Mouse (Mus musculus) forelimb bud, embryonic 11.5 days (tissue): ENCODE measurements around the gene Eef1a2.
"Not testable (repeated sequence)": the region's sequence is repeated elsewhere in the genome, so short reads cannot be mapped to it uniquely, and the experiment has no call there.

Experiments used
- DNase-seq: peaks from one replicate; pipeline ENCODE4 v3.0.0-alpha.2; 2012; ENCODE audit warnings: low read depth, low spot score

The Eef1a2 gene

DNA sequence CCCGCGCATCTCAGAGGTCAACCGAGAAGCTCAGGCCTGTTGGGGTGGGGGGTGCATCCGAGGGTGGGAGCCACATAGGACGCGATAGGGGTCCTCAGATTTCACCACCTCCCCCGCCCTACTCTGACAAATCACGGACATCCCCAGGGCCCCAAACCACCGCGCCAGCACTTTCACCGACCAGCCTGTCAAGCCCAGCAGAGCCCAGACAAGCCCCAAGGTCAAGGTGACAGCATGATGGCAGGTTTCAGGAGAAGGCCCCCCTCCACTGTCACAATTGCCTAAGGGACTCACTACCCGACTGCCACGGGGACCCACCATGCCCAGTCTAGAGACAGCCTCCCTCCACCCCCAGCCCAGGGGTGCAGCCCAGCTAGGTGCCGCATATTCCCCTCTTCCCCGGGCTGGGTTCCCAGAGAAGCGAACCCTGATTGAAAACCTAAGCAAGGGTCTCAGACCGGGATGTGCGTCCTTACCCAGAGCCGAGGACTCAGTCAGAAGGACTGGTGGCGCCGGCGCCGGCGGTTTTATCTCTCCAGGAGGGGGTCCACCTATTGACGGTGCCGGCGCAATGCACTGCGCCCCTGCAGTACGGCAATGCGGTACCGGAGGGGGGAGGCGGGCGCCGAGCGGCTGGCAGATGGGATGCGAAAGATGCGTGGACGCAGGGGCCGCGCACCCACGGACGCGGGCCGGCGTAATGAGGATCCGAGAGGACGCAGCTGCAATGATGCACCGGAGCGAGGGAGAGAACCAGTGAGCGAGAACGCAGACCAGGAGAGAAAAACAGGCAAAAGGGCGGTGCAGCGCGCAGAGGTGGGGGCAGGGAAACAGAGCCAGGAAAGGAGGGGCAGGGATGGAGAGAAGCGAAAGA, at the start of gene Eef1a2:
TSS of gene Eef1a2 (minus strand) at position 767 of the 874 bp plus-strand sequence.
- DNase-seq = no peak

DNA sequence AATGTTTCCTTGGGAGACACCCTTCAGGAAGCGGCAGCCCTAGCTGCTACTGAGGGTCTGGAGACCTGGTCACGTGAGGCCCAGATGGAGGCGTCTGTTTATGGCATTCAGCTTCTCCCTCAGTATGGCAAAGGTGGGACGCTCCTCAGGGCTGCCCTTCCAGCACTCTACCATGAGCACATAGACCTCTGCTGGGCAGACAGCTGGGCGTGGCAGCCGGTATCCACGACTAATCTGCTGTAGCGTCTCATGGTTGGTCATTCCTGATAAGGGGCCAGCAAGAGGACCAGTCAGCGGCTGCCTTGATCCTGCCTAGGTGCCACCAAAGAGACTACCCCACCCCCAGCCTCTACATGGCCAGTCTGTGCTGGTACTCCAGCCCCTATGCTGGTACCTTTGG, 49.3 kb upstream of the Eef1a2 start:
- no peak for DNase-seq

DNA sequence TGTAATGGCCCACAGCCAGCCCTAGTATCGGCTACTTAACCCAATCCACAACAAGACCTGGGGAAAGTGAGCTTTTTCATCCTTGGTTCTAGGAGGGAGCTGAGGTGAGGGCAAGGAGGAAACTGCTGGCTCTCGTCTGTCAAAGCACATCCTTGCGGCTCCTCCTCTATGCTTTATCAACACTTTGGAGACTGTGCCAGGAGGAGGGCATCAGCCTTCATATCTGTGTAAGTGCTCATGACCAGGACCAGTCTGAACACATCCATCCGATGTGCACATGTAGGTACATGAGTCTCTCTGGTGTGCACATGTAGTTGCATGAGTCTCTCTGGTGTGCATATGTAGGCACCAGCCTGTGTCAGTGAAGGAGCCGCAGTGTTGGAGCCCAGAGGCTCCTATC, 48.9 kb upstream of the Eef1a2 start:
- DNase-seq = no peak

DNA sequence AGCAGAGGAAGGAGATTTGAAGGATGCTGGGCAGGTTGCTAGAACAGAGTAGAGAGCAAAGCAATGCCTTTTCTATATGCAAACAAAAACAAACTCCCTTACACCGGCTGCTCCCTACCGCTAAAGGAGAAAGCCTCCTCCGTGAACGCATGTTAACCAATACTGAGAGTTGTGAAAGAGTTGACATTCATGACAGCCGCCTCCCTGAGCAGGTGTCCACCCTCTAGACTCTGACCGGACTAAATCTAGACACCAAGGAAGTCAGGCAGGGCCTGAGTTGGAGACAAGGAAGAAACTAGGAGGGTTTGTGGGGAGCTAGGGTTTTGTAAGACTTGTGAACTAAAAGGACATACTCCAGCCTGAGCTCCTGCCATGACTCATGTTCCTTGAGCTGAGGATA, 46.1 kb upstream of the Eef1a2 start:
- no peak for DNase-seq

DNA sequence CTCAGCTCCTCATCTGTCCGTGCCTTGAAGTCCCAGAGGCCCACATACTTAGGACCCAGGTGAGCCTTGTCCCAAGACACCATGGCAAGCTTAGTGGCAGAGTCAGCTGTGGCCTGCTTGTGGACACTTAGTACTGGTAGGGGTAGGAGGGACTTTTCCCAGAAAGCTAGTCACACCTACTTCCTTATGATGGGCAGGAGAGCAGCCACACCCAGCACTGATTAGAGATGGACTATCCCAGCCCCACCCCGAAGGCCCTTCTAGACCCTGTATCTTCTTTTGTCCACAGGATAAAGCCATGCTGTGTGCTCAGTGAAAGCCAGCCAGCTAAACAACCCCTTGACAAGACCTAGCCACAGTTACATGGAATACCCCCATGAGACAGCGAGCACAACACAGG, 45.6 kb upstream of the Eef1a2 start, which contains the start of gene Ptk6:
TSS of gene Ptk6 (minus strand) at position 368 of the 400 bp plus-strand sequence.
- DNase-seq = no peak

DNA sequence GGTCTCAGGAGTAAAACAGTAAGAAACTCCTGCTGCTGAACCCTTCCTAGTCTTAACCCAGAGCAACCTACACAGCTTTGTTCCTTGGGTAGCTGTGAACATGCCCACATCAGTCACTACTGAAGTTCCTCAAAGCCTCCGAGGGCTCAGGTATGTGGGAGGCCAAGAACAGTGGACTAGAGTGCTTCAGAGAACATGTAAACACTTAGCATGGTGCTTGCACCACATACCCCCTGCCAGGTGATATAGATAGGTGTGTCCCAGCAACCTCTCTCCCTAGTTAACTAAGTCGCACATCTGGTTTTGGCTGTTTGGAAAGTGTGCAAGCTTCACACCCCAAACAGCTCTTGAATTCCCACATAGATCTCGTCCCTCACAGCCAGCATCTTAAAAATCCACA, 44.8 kb upstream of the Eef1a2 start:
- no peak for DNase-seq

DNA sequence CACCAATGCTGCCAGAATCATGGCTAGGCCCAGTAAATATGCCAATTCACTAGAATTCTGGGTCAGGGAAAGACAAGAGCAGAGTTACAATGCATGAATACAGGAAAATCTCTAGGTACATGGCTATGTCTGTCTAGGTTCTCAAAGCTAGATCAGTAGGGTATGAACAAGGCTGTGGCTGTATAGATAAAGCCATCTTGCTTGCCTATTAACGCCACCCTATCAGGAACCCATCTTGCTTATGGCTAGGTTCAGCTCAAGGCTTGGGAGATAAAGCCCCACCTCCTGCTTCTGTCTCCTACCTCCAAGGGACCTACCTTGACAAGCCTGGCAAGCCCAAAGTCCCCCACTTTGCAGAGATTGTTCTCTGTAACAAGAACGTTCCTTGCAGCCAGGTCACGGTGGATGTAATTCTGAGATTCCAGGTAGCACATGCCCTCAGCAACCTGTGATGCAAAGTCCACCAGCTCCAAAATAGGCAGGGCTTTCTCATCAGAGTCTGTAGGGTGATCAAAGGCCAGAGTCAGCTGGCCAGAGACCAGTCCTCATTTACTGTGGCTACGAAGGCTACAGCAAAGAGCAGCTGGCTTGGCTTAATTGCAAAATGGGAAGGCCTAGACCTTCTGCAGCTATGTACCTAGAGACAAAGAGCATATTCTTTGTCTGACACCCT, 40.0 kb upstream of the Eef1a2 start:
- DNase-seq = no peak

DNA sequence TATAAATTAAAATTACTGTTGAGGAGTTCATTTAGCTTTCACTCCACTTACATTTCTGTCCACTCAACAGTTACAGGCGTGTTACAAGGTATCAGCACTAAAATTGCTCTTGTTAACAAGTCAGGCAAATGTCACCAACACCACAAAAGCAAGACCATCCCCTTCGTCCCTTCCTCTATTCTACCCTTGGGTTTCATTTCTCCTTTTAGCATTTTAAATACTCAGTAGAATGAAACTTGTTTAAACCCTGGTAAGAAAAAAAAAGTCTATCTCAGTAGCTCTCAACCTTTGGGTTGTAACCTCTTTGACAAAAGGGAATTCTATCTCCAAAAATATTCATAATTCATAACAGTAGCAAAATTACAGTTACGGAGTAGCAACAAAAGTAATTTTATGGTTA, 36.2 kb upstream of the Eef1a2 start:
- no peak for DNase-seq

DNA sequence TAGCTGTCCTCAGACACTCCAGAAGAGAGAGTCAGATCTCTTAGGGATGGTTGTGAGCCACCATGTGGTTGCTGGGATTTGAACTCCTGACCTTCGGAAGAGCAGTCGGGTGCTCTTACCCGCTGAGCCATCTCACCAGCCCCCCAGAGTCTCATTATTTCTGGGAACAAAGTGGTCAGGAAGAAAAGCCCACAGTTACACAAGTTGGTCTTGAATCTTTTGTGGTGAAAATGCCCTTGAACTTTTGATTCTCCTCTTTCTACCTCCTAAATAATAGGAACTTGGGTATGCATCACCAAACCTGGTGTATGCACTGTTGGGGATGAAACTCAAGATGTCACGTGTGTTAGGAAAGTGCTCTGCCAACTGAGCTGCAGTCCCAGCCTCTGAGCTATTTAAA, 35.1 kb upstream of the Eef1a2 start:
- DNase-seq = no peak

DNA sequence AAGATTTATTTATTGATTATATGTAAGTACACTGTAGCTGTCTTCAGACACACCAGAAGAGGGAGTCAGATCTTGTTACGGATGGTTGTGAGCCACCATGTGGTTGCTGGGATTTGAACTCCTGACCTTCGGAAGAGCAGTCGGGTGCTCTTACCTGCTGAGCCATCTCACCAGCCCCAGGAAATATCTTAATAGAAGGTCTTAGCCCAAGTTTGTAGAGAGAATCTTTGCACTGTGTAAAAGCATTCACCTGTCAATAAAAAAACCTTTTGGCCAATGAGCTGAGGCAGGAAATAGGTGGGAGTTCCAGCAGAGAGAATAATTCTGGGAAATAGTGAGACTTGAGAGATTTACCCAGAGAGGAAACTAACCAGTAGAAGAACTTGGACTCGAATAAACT, 34.6 kb upstream of the Eef1a2 start:
- not testable (repeated sequence) for DNase-seq

DNA sequence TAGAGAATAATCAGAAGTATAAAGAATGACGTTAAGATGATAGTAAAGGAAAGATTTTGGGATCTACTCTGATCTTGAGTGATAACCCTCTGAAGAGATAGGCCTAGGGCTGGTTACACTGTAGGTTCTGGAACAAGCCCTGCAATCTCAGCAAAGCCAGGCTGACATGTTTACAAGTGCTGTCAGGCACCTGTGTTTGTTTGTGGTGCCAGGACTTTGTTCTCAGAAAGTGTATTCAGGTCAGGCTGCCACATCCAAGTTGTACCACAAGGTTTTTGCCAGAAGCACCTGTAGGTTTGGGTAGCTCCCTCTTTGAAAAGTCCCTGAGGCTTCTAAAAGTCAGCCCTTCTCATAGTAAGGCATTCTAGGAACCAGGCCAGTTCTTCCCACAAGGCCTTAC, 32.5 kb upstream of the Eef1a2 start:
- DNase-seq = no peak

DNA sequence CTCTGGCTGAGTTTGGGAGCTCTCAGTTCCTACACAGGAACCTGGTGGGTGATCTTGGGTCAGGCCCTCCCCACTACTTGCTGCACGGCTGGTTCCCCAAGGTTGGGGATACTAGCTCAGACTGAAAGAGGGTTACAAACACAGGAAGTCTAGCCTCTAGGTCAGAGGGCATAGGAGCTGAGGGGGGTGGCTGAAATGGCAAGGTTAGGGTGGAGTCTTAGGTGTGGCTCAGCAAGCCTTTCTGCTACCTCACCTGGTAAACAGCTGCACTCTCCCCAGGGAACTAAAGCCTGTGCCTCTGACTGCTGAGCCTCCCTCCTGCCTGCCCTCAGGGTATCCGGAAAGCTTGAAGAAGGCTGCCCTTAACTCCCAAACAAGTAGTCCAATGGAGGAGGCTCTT, 31.9 kb upstream of the Eef1a2 start:
- DNase-seq = no peak

DNA sequence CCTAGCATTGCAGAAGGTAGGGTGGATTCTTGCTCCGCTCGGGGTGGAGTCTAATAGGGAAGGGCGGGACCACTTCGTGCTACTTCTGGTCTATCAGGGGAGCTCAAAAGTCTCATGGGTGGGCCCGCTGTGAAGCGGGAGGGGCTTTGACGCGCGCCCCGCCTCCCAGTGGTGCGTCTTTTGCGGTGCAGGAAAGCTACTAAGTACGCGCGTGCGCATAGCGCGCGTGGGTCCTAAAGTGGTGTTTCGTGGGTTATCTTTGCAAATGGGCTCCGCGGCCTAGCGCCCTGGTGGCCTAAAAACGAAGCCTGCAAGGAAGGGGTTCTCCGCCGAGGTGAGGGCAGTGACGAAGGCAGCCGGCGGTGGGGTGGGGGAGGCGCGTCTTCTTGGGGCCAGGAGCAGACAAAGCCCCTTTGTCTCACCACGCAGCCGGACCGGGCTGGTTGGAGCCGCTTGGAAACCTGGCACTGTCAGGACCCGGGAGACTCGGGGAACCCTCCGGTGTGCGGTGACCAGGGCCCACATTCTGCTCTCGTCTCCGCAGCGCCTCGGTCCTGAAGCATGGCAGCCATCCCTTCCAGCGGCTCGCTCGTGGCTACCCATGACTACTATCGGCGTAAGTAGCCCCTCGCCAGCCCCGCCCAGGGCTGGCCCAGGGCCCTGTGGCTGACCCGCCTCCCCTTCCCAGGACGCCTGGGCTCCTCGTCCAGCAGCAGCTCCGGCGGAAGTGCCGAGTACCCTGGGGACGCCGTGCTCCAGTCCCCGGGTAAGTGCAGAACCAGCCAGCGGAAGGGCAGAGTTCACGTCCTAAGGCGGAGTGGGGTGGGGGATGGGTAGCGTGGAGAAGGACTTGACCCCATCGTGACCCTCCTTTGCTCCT, 30.5 kb upstream of the Eef1a2 start, which contains the start of gene Ppdpf:
TSS of gene Ppdpf (plus strand) at position 127 of the 880 bp plus-strand sequence.
- DNase-seq = peak; percentile 92

DNA sequence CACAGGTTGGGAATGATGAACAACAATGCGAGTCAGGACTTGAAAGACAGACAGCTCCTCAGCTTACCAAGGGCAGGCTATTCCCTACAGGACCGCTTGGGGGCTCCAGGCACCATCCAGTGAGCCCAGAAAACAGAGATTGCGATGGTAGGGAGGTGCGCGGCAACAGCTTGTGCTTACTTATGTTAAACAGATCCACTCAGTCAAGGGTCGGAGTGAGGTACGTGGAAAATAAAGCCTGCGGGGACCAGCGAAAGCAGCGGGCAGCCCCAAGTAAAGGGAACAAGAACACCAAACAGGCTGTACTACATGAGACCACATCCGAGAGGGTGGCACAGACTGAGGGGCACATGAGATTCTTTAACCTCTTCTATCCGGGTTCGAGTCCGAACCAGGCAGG, 29.8 kb upstream of the Eef1a2 start:
- peak; percentile 88 for DNase-seq

DNA sequence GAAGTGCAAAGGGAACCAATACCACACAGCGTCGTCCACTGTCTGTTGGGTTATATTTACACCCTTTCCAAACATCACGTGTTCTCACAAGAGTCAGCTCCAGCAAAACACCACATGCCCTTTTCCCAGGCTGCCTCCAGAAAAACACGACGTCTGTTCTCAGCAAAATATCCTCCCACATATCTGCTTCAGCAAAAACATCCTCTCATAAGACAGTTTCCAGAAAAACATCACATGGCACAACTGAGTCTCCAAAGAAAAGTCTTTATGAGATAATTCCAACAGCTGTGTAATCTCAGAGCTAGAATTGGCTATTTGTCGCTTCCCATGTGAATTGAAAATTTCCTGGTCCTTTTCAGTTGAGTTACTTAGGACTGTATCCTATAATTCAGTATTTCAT, 24.1 kb upstream of the Eef1a2 start:
- no peak for DNase-seq

DNA sequence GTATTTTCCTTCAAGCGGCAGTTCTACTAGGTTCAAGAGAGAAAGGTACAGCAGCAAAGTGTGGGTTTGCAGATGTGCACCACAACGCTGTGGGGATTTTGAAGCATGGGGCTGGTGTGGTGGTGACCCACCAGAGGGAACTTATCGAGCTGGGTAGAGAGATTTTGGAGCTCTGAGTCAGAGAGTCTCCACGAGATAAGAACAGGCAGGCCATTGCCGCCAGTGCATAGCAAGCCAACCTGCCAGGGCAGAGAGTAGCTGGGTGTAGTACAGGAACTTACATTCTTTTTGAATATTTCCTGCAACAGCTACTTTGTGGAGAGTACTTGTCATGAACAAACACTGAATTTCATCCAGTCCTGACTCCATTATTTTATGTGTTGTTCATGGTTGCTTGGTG, 21.7 kb upstream of the Eef1a2 start:
- no peak for DNase-seq

DNA sequence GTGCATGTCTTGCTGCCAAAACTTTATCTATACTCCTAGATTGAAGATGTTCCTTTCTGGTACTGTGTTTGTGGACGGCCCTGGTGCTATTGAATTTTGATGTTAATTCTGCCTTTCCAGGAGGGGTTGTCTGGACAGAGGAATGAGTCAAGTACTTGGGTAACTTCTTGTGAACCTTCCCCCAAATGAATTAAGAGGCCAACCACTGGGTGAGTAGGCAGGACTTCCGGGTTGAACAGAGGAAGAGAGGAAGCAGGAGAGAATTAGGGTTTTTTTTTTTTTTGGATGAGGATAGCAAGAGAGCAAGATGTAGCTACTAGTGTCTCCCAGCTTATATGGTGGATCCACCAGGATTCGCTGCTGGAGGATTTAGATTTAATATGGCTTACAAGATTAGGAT, 21.2 kb upstream of the Eef1a2 start:
- no peak for DNase-seq

DNA sequence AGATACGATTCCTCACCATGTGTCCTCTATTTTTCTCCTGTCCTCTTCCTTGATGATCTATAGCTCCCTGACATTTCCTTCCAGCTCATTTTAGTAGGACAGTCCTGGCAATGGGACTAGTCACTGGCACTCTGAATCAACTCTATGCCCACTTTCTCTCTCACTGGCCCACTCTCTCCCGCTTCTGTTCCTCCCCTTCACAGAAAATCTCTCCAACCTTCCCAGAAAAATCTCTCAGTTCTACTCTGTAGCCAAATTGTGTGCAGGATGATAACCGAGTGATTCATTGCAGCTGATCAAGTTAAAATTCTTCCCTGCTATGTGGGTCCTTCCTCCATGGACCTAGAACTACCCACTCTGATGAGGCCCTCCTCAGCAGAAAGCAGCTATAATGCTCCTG, 17.8 kb upstream of the Eef1a2 start:
- no peak for DNase-seq

DNA sequence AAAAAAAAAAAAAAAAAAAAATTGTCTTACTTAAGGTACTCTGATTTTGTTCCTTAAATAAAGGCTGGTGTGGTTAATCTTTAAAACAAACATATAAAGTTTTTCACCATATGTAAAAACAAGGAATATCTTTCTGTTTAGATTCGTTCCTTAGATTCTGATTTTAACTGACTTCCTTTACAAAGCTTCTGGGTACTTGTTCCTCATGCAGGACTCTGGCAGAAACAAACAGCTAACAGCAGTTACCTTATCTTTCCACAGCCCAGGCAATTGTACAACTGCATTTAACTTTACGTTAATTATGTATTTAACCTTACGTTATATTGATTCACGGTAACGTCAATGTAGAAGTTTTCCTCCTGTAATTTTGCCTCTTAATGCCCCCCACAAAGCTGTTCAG, 9.7 kb upstream of the Eef1a2 start:
- DNase-seq = no peak

DNA sequence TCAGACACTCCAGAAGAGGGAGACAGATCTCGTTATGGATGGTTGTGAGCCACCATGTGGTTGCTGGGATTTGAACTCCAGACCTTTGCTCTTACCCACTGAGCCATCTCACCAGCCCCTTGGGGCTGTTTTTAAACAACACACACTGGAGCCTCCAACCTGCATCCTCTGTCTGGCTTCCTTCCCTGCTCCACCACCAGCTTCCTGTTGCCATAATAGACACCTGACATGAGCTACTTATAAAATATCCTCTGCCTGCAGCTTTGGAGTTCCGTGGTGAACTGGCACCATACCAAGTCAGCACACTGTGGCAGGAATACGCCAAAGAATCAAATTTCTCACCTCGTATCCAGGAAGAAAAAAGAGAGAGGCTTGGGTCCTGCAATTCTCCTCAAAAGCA, 4.0 kb upstream of the Eef1a2 start:
- no peak for DNase-seq

DNA sequence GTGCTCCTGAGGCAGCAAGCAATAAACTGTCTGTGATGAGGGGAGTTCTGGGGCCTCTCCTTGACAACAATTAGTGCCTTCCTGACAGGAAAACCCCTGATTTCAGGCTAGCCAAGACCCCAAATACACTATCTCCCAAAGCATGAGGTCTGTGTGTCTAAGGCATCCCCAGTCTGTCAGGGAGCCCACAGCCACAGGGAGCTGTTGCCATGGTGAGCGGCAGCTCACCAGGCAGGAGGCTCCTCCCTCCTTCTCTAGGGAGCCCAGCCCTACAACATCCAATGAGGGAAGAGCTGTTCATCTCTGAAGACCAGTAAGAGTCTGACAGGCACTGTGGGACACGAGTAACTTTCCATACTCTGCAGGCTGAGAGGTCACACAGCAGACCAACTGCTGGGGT, 3.0 kb upstream of the Eef1a2 start:
- DNase-seq = no peak

DNA sequence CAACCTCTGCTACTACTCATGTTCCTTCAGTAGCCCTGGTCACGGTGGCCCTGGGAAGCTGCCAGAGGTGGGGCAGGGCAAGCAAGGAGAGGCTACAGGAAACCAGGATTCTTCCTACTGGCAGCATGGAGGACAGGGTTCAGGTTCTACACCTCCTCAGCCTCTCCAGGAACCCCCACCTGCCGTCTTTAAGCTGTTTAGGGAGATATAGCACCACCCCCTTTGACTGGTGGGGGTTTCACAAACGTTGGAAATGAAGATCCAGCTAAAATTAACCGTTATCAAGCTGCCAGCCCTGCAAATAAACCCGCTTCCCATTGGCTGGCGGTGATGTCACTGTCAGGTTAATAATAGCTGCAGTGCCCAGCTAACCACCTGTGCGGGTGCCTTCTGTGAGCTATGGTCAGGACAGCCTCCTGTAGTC, 2.3 kb upstream of the Eef1a2 start:
- DNase-seq = no peak
